Comparison of ENCODE assay signal across 12 mouse cellular contexts in genomic region chr10:9880070-9880728, GRCm38 (mm10). TPM values are rescaled to one million over a fixed set of nuclear protein-coding genes. Genes with fewer than 3 reads are reported as not detected.
DNase-seq lines count a peak whose midpoint lies in the region; ATAC-seq lines count a peak whose summit lies in the region.
"Had no signal": no experiment of that assay in that cellular context is flagged by ENCODE, and none has a peak within 500 bp of the region (broad histone marks: within the 10 kb centered on the region; RNA-seq: fewer than 3 reads in every experiment).

No protein-coding gene starts in this region.

- H3K36me3 ChIP-seq in macrophage (ENCODE audit: inconsistent target): no peaks in the 10 kb centered on the region
- H3K36me3 ChIP-seq in heart, embryonic 10.5 days: no peaks in the 10 kb centered on the region
- H3K36me3 ChIP-seq: lung, embryonic 15.5 days had no signal

- no peak overlapping the region for H3K4me3 ChIP-seq in macrophage (ENCODE audit: inconsistent target)
- H3K4me3 ChIP-seq in heart, embryonic 10.5 days: no peak overlapping the region
- H3K4me3 ChIP-seq: lung, embryonic 15.5 days had no signal

- no peak for DNase-seq in frontal cortex, adult 2 months (ENCODE audit: extremely low spot score in 1 of 2, low spot score in 1 of 2)
- peak; percentile 8 for DNase-seq in thymus, postnatal 25 days
- no peak for DNase-seq in thymus, postnatal 4 days
- DNase-seq in left cerebral cortex, postnatal 14 days (ENCODE audit: low spot score in 2 of 2): no peak
- no peak for DNase-seq in heart, adult 8-10 months (ENCODE audit: low spot score)
- no peak for DNase-seq in heart, embryonic 10.5 days (ENCODE audit: low spot score)
- DNase-seq: adrenal gland, adult 8-10 months; cerebellum, adult 11 months had no signal

- H3K27ac ChIP-seq in macrophage: peak overlapping the region; percentile 74
- H3K27ac ChIP-seq in heart, embryonic 10.5 days: no peak overlapping the region
- H3K27ac ChIP-seq: lung, embryonic 15.5 days had no signal

- intact Hi-C loops in left cerebral cortex, postnatal 14 days (cut with DNase I): no loop called here

- H3K4me1 ChIP-seq in heart, embryonic 10.5 days: no peaks in the 10 kb centered on the region; the same call in 1 of the 2 replicates
- H3K4me1 ChIP-seq: lung, embryonic 15.5 days had no signal

- 3% methylated on average over 6 of the region's 6 CpGs for WGBS in macrophage (ENCODE audit: missing documents)
- WGBS in heart, embryonic 10.5 days: 81% methylated on average over 6 of the region's 6 CpGs

- peaks cover 85% of the 10 kb centered on the region for H3K79me2 ChIP-seq in macrophage (ENCODE audit: inconsistent target)

- no peaks in the 10 kb centered on the region for H3K27me3 ChIP-seq in heart, embryonic 10.5 days (ENCODE audit: insufficient read depth, poor library complexity, severe bottlenecking)
- H3K27me3 ChIP-seq: lung, embryonic 15.5 days had no signal

- ATAC-seq in frontal cortex, adult (ENCODE audit: low TSS enrichment): peak; percentile 55
- ATAC-seq: inflammation-experienced regulatory T-cells, adult 6 months had no signal

- no peaks in the 10 kb centered on the region for H3K9me3 ChIP-seq in heart, embryonic 10.5 days
- H3K9me3 ChIP-seq: lung, embryonic 15.5 days had no signal

RNA-seq across cellular contexts. Expression of gene Stxbp5, which starts 20.7 kb away (rescaled TPM):
- polyA plus RNA-seq in frontal cortex, adult 2 months (2012; rRNA removed): 38.1 and 43.0 TPM in 2 replicates
- total RNA-seq in macrophage (2018; cell fraction: chromatin; rRNA removed): 100 to 1,000 TPM; 115 to 676 (median 316) TPM
- total RNA-seq in macrophage (2018; cell fraction: cytosol; rRNA removed): 100 to 1,000 TPM in 3 of 26 experiments, 10 to 100 TPM in 23; 44.1 to 107 (median 65.4) TPM
- total RNA-seq in macrophage (2018; cell fraction: nucleus; rRNA removed): 100 to 1,000 TPM in 21 of 26 experiments, 10 to 100 TPM in 5; 75.8 to 438 (median 173) TPM
- 45.1 to 61.9 TPM (median 56.5 TPM) in 3 replicates for polyA plus RNA-seq in macrophage (2018)
- total RNA-seq in left cerebral cortex, postnatal 14 days (2021): 100 to 1,000 TPM in 1 of 2 experiments, 10 to 100 TPM in 1; 97.2 to 101 TPM
- 10 to 100 TPM; 13.6 to 13.9 (median 13.8) TPM for total RNA-seq in heart, adult 8-10 months (2022)
- polyA plus RNA-seq in heart, embryonic 10.5 days (2016; fragmentation: Nextera tagmentation; extraction: Ambion mirVana): 3.2 and 4.9 TPM in 2 replicates
